Mouse (Mus musculus) embryonic facial prominence, embryonic 14.5 days (tissue): Measurements from ENCODE around the gene Wipf2. TPM values are rescaled to one million over a fixed set of nuclear protein-coding genes. Genes with fewer than 3 reads are reported as not detected.

Experiments used
- polyA plus RNA-seq: library from polyadenylated mRNA; unstranded; fragments of >200 nt; fragmentation: Nextera tagmentation; extraction: Ambion mirVana; gene quantifications from 2 replicates; pipeline ENCODE4 v1.2.1, GENCODE M21; 2014

Gene Wipf2
- polyA plus RNA-seq, 1 experiment from 2014 or later = 4.3 TPM

Other genes starting within 250 kb of the Wipf2 start
- 0.54 and 0.75 TPM in 2 replicates for gene Gm12355, start 238.0 kb upstream of the Wipf2 start, polyA plus RNA-seq
- not detected in 2 replicates for gene Gsdma3, start 237.3 kb upstream of the Wipf2 start, polyA plus RNA-seq
- not detected in 2 replicates for gene Gsdma2, start 216.9 kb upstream of the Wipf2 start, polyA plus RNA-seq
- 0.64 and 2.0 TPM in 2 replicates for gene Gsdma, start 199.3 kb upstream of the Wipf2 start, polyA plus RNA-seq
- gene Psmd3, start 181.1 kb upstream of the Wipf2 start, polyA plus RNA-seq = 136 and 146 TPM in 2 replicates
- gene Csf3, start 162.4 kb upstream of the Wipf2 start, polyA plus RNA-seq = not detected in 2 replicates
- gene Med24, start 134.2 kb upstream of the Wipf2 start, polyA plus RNA-seq = 40.7 and 49.0 TPM in 2 replicates
- gene Thra, start 123.0 kb upstream of the Wipf2 start, polyA plus RNA-seq = 57.7 and 62.2 TPM in 2 replicates
- 1.1 and 1.9 TPM in 2 replicates for gene Nr1d1, start 88.3 kb upstream of the Wipf2 start, polyA plus RNA-seq
- gene Msl1, start 68.1 kb upstream of the Wipf2 start, polyA plus RNA-seq = 18.1 and 18.5 TPM in 2 replicates
- gene Casc3, start 58.7 kb upstream of the Wipf2 start, polyA plus RNA-seq = 32.2 and 34.0 TPM in 2 replicates
- 5.7 and 6.3 TPM in 2 replicates for gene Rapgefl1, start 26.9 kb upstream of the Wipf2 start, polyA plus RNA-seq
- gene Cdc6, start 44.2 kb downstream of the Wipf2 start, polyA plus RNA-seq = 22.7 and 23.0 TPM in 2 replicates
- gene Rara, start 64.2 kb downstream of the Wipf2 start, polyA plus RNA-seq = 46.4 and 50.3 TPM in 2 replicates
- 0.34 and 0.56 TPM in 2 replicates for gene Gjd3, start 119.4 kb downstream of the Wipf2 start, polyA plus RNA-seq
- gene Top2a, start 160.6 kb downstream of the Wipf2 start, polyA plus RNA-seq = 181 and 201 TPM in 2 replicates
- gene Igfbp4, start 177.6 kb downstream of the Wipf2 start, polyA plus RNA-seq = 966 and 1,068 TPM in 2 replicates
- gene Tns4, start 225.7 kb downstream of the Wipf2 start, polyA plus RNA-seq = 0.81 and 1.0 TPM in 2 replicates